21 mouse cellular contexts compared by ENCODE assay signal in the genomic region with DNA sequence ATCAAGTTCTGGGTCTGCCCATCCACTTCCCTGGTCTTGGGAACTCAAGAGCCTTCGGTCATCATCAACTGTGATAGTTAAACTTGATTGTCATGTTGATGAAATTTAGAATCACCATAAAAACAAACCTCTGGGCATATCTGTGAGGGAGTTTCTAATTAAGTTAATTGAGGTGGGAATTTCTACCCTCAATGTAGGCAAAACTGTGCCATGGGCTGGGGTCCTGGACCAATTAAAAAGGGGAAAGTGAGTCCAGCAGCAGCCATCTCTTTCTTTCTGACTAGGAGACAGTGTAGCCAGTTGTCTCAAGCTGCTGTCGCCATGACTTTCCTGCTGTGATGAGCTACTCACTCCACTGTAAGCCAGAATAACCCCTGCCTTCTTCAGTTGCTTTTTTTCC.
DNase-seq lines count a peak whose midpoint lies in the region; ATAC-seq lines count a peak whose summit lies in the region.
"Had no signal": no experiment of that assay in that cellular context is flagged by ENCODE, and none has a peak within 500 bp of the region (broad histone marks: within the 10 kb centered on the region; RNA-seq: fewer than 3 reads in every experiment).

No protein-coding gene starts in this region.

- DNase-seq in heart, adult 11 months, result peak; percentile 58
- DNase-seq in heart, adult 18-20 months, result no peak
- peak; percentile 20 for DNase-seq in intestine, embryonic 14.5 days (ENCODE audit: low spot score)
- peak; percentile 66 for DNase-seq in midbrain, embryonic 11.5 days (ENCODE audit: low spot score, missing footprints)
- DNase-seq: adrenal gland, adult 2 months; adrenal gland, adult 8-10 months; adrenal gland, postnatal 10 days; adrenal gland, postnatal 14 days; adrenal gland, postnatal 25 days; adrenal gland, postnatal 36 days; B cell, adult 2 months; cerebellum, adult 11 months; cerebellum, adult 11-12 months; cerebellum, adult 18-20 months had no signal

- H3K9ac ChIP-seq in intestine, embryonic 14.5 days (ENCODE audit: low read length), result no peak overlapping the region
- H3K9ac ChIP-seq in intestine, embryonic 16.5 days (ENCODE audit: low read depth, low read length), result no peak overlapping the region
- no peak overlapping the region for H3K9ac ChIP-seq in midbrain, embryonic 11.5 days (ENCODE audit: low read length)
- H3K9ac ChIP-seq in midbrain, embryonic 16.5 days (ENCODE audit: low read depth, low read length), result no peak overlapping the region

- no peaks in the 10 kb centered on the region for H3K4me1 ChIP-seq in intestine, embryonic 14.5 days (replicated peaks; ENCODE audit: control insufficient read depth, insufficient read depth, low read length)
- no peaks in the 10 kb centered on the region for H3K4me1 ChIP-seq in intestine, embryonic 16.5 days (ENCODE audit: control insufficient read depth, insufficient read depth, low read length)
- H3K4me1 ChIP-seq in midbrain, embryonic 11.5 days (ENCODE audit: control insufficient read depth, insufficient read depth, low read length), result no peaks in the 10 kb centered on the region
- peaks cover 10% of the 10 kb centered on the region for H3K4me1 ChIP-seq in midbrain, embryonic 16.5 days (ENCODE audit: control insufficient read depth, insufficient read depth, low read length)

- H3K36me3 ChIP-seq in intestine, embryonic 14.5 days (ENCODE audit: control insufficient read depth, insufficient read depth, low read length), result no peaks in the 10 kb centered on the region
- no peaks in the 10 kb centered on the region for H3K36me3 ChIP-seq in intestine, embryonic 16.5 days (ENCODE audit: control insufficient read depth, insufficient read depth, low read length)
- H3K36me3 ChIP-seq in midbrain, embryonic 11.5 days (ENCODE audit: control insufficient read depth, insufficient read depth, low read length), result no peaks in the 10 kb centered on the region
- H3K36me3 ChIP-seq in midbrain, embryonic 16.5 days (ENCODE audit: control insufficient read depth, insufficient read depth, low read length), result no peaks in the 10 kb centered on the region; the same call in 1 of the 2 replicates
- H3K36me3 ChIP-seq: G1E had no signal

- H3K27me3 ChIP-seq in intestine, embryonic 14.5 days (replicated peaks; ENCODE audit: control insufficient read depth, insufficient read depth, low read length), result no peaks in the 10 kb centered on the region
- H3K27me3 ChIP-seq in intestine, embryonic 16.5 days (replicated peaks; ENCODE audit: control insufficient read depth, insufficient read depth, low read length), result no peaks in the 10 kb centered on the region
- no peaks in the 10 kb centered on the region for H3K27me3 ChIP-seq in midbrain, embryonic 11.5 days (ENCODE audit: control insufficient read depth, insufficient read depth, low read length)
- H3K27me3 ChIP-seq in midbrain, embryonic 16.5 days (ENCODE audit: control insufficient read depth, insufficient read depth, low read depth, low read length), result no peaks in the 10 kb centered on the region
- H3K27me3 ChIP-seq: CH12.LX, Patski had no signal

- H3K4me2 ChIP-seq in intestine, embryonic 14.5 days (ENCODE audit: low read length), result no peak overlapping the region
- no peak overlapping the region for H3K4me2 ChIP-seq in intestine, embryonic 16.5 days (ENCODE audit: low read depth, low read length)
- no peak overlapping the region for H3K4me2 ChIP-seq in midbrain, embryonic 11.5 days
- H3K4me2 ChIP-seq in midbrain, embryonic 16.5 days (ENCODE audit: low read length), result no peak overlapping the region

- 86% methylated on average over 2 of the region's 2 CpGs for WGBS in intestine, embryonic 14.5 days
- WGBS in intestine, embryonic 16.5 days, result 85% methylated on average over 2 of the region's 2 CpGs
- 88% methylated on average over 2 of the region's 2 CpGs for WGBS in midbrain, embryonic 11.5 days
- WGBS in midbrain, embryonic 16.5 days, result 84% methylated on average over 2 of the region's 2 CpGs

- H3K27ac ChIP-seq in intestine, embryonic 14.5 days (ENCODE audit: low read depth), result no peak overlapping the region
- no peak overlapping the region for H3K27ac ChIP-seq in intestine, embryonic 16.5 days (ENCODE audit: low read length)
- no peak overlapping the region for H3K27ac ChIP-seq in midbrain, embryonic 11.5 days (ENCODE audit: low read depth, low read length)
- no peak overlapping the region for H3K27ac ChIP-seq in midbrain, embryonic 16.5 days (ENCODE audit: low read length)

- no peaks in the 10 kb centered on the region for H3K9me3 ChIP-seq in intestine, embryonic 14.5 days (ENCODE audit: control insufficient read depth, low read length)
- H3K9me3 ChIP-seq in intestine, embryonic 16.5 days (ENCODE audit: control insufficient read depth, low read length), result no peaks in the 10 kb centered on the region
- H3K9me3 ChIP-seq in midbrain, embryonic 11.5 days (ENCODE audit: control insufficient read depth, low read length), result no peaks in the 10 kb centered on the region
- no peaks in the 10 kb centered on the region for H3K9me3 ChIP-seq in midbrain, embryonic 16.5 days (replicated peaks; ENCODE audit: control insufficient read depth, low read length, poor library complexity, severe bottlenecking)

- no peak for ATAC-seq in intestine, embryonic 14.5 days (replicated peaks; ENCODE audit: low FRiP score, low TSS enrichment, low read depth)
- no peak for ATAC-seq in intestine, embryonic 16.5 days
- ATAC-seq in midbrain, embryonic 11.5 days (ENCODE audit: low FRiP score), result no peak
- no peak for ATAC-seq in midbrain, embryonic 16.5 days
- ATAC-seq: activated CD4-positive, CD25-positive, alpha-beta regulatory T cell, adult 4 months; CD4-positive, CD25-positive, alpha-beta regulatory T cell, adult 4 months; Patski had no signal

- H3K4me3 ChIP-seq in intestine, embryonic 14.5 days (ENCODE audit: low read depth, low read length), result no peak overlapping the region
- no peak overlapping the region for H3K4me3 ChIP-seq in intestine, embryonic 16.5 days (ENCODE audit: low read length)
- H3K4me3 ChIP-seq in midbrain, embryonic 11.5 days (ENCODE audit: low read depth, low read length), result no peak overlapping the region
- H3K4me3 ChIP-seq in midbrain, embryonic 16.5 days (ENCODE audit: low read depth, low read length), result no peak overlapping the region

Comparison
In these comparisons a context has a peak if more than half of its experiments do, and no peak if none do; other contexts are left out.
1. DNase-seq: peak in heart, adult 11 months (single experiment), intestine, embryonic 14.5 days (single experiment) and midbrain, embryonic 11.5 days (single experiment); none in heart, adult 18-20 months (0 of 2).